Mouse (Mus musculus) cerebellum, adult (tissue): Measurements from ENCODE around the gene Shf.

Experiments used
- ATAC-seq: cut with Nextera tagmentation; 2 replicates; pipeline ENCODE4 v1.9.2; 2017; ENCODE audit warnings: mild to moderate bottlenecking, moderate library complexity, mixed read lengths; ENCODE audit not compliant: insufficient number of reproducible peaks, low FRiP score, low TSS enrichment

The Shf gene

GRCm38 (mm10) chr2:122370101-122370750 is 1.3 kb upstream of the Shf start:
- no peak for ATAC-seq

- ATAC-seq = no peak
These were observed 636 bp downstream of the Shf start for GRCm38 (mm10) chr2:122368081-122368971.

GRCm38 (mm10) chr2:122367701-122368080 is 1.3 kb downstream of the Shf start:
- ATAC-seq = no peak

- peak; percentile 33; the same call in 1 of the 2 replicates for ATAC-seq
These were observed 1.8 kb downstream of the Shf start for GRCm38 (mm10) chr2:122367181-122367580.

GRCm38 (mm10) chr2:122366706-122367105 is 2.3 kb downstream of the Shf start:
- ATAC-seq = peak; percentile 21; the same call in 1 of the 2 replicates

- ATAC-seq = peak; percentile 54
These were observed 2.9 kb downstream of the Shf start for GRCm38 (mm10) chr2:122366039-122366438.

- no peak for ATAC-seq
These were observed 3.6 kb downstream of the Shf start for GRCm38 (mm10) chr2:122365244-122365866.

GRCm38 (mm10) chr2:122364352-122364944 is 4.5 kb downstream of the Shf start:
- no peak for ATAC-seq

- no peak for ATAC-seq
These were observed 6.1 kb downstream of the Shf start for GRCm38 (mm10) chr2:122362622-122363523.

- no peak for ATAC-seq
These were observed 6.9 kb downstream of the Shf start for GRCm38 (mm10) chr2:122361868-122362621.

- ATAC-seq = no peak
These were observed 7.8 kb downstream of the Shf start for GRCm38 (mm10) chr2:122361181-122361580.

- ATAC-seq = no peak
These were observed 8.7 kb downstream of the Shf start for GRCm38 (mm10) chr2:122360310-122360709.

- ATAC-seq = no peak
These were observed 12.8 kb downstream of the Shf start for GRCm38 (mm10) chr2:122356187-122356586.

GRCm38 (mm10) chr2:122355389-122355788 is 13.6 kb downstream of the Shf start:
- no peak for ATAC-seq

- peak; percentile 32; the same call in 1 of the 2 replicates for ATAC-seq
These were observed 14.6 kb downstream of the Shf start for GRCm38 (mm10) chr2:122354191-122354929.

GRCm38 (mm10) chr2:122353765-122354164 is 15.2 kb downstream of the Shf start:
- ATAC-seq = no peak

- ATAC-seq = no peak; the same call in 1 of the 2 replicates
These were observed 16.0 kb downstream of the Shf start for GRCm38 (mm10) chr2:122352992-122353391.

- no peak for ATAC-seq
These were observed 17.0 kb downstream of the Shf start for GRCm38 (mm10) chr2:122351931-122352329.
